Mouse (Mus musculus) embryonic facial prominence, embryonic 11.5 days (tissue): Measurements from ENCODE around the gene Olfr1395. TPM values are rescaled to one million over a fixed set of nuclear protein-coding genes. Genes with fewer than 3 reads are reported as not detected.
A peak's percentile ranks its signal among the peaks of the same experiment; 100 is the strongest.
"Not testable (repeated sequence)": the region's sequence is repeated elsewhere in the genome, so short reads cannot be mapped to it uniquely, and the experiment has no call there.

Experiments
- ATAC-seq: fragments of 200-750 bp; cut with Nextera tagmentation; replicated peaks from 2 replicates; pipeline ENCODE4 v1.8.0; 2017; ENCODE audit warnings: low read depth; ENCODE audit not compliant: insufficient number of reproducible peaks, low FRiP score, low TSS enrichment
- DNase-seq: peaks from one replicate; pipeline ENCODE4 v3.0.0-alpha.2; 2015; ENCODE audit warnings: low spot score
- H3K27ac ChIP-seq: fragments of 300-500 bp; sonication (generic); replicated peaks from 2 replicates; pipeline ENCODE4 v1.5.1; 2014; ENCODE audit warnings: mild to moderate bottlenecking, low read depth, low read length, control low read depth
- H3K27me3 ChIP-seq: fragments of 300-500 bp; sonication (generic); 2 replicates; pipeline ENCODE4 v1.6.1; 2014; ENCODE audit warnings: mild to moderate bottlenecking, low read length, moderate library complexity, mixed read lengths; ENCODE audit not compliant: control insufficient read depth, insufficient read depth
- H3K36me3 ChIP-seq: fragments of 300-500 bp; sonication (generic); replicated peaks from 2 replicates; pipeline ENCODE4 v1.6.1; 2014; ENCODE audit warnings: low read depth, mild to moderate bottlenecking, low read length, moderate library complexity, mixed read lengths; ENCODE audit not compliant: control insufficient read depth, insufficient read depth
- H3K4me1 ChIP-seq: fragments of 300-500 bp; sonication (generic); 2 replicates; pipeline ENCODE4 v1.6.1; 2014; ENCODE audit warnings: low read length, mixed read lengths; ENCODE audit not compliant: control insufficient read depth, insufficient read depth
- H3K4me2 ChIP-seq: fragments of 300-500 bp; sonication (generic); 2 replicates; pipeline ENCODE4 v1.6.1; 2014; ENCODE audit warnings: low read depth, mild to moderate bottlenecking, control low read depth, low read length, moderate library complexity
- H3K4me3 ChIP-seq: fragments of 300-500 bp; sonication (generic); 2 replicates; pipeline ENCODE4 v1.5.1; 2014; ENCODE audit warnings: low read depth, low read length, control low read depth
- H3K9ac ChIP-seq: fragments of 300-500 bp; sonication (generic); replicated peaks from 2 replicates; pipeline ENCODE4 v1.6.1; 2014; ENCODE audit warnings: mild to moderate bottlenecking, control low read depth, low read length
- H3K9me3 ChIP-seq: fragments of 300-500 bp; sonication (generic); replicated peaks from 2 replicates; pipeline ENCODE4 v1.6.1; 2016; ENCODE audit warnings: mild to moderate bottlenecking, low read length, inconsistent platforms, mixed read lengths; ENCODE audit not compliant: control insufficient read depth
- WGBS: fragments of 180-500 bp; shearing (Covaris S2); extraction: QIAGEN DNeasy Blood & Tissue Kit; methylation state at CpG from one replicate; pipeline ENCODE4 v1.1.7; 2014; 5-methylcytosine and 5-hydroxymethylcytosine counted together
- polyA plus RNA-seq: library from polyadenylated mRNA; unstranded; fragments of >200 nt; fragmentation: Nextera tagmentation; extraction: Ambion mirVana; gene quantifications from 2 replicates; pipeline ENCODE4 v1.2.1, GENCODE M21; 2014

The Olfr1395 gene
- polyA plus RNA-seq, 1 experiment from 2014 or later = not detected

- Histone ChIP-seq H3K4me3 (no peak within 1 kb of the TSS), H3K9ac (no peak within 1 kb of the TSS), H3K9me3 (no peaks in the 10 kb centered on the region), H3K36me3 (no peaks in the 10 kb centered on the region), H3K27ac (no peak within 1 kb of the TSS), H3K4me2 (no peak within 1 kb of the TSS), H3K27me3 (no peaks in the 10 kb centered on the region), H3K4me1 (no peaks in the 10 kb centered on the region)
- DNase-seq (no peak), ATAC-seq (no peak)
- 74% methylated on average over 1 of the region's 1 CpGs for WGBS
These were observed 12.0 kb downstream of the Olfr1395 start, which contains the start of gene Olfr1394 for GRCm38 (mm10) chr11:49154077-49154476. TSS of gene Olfr1394 (plus strand) at chr11:49154377.

DNA sequence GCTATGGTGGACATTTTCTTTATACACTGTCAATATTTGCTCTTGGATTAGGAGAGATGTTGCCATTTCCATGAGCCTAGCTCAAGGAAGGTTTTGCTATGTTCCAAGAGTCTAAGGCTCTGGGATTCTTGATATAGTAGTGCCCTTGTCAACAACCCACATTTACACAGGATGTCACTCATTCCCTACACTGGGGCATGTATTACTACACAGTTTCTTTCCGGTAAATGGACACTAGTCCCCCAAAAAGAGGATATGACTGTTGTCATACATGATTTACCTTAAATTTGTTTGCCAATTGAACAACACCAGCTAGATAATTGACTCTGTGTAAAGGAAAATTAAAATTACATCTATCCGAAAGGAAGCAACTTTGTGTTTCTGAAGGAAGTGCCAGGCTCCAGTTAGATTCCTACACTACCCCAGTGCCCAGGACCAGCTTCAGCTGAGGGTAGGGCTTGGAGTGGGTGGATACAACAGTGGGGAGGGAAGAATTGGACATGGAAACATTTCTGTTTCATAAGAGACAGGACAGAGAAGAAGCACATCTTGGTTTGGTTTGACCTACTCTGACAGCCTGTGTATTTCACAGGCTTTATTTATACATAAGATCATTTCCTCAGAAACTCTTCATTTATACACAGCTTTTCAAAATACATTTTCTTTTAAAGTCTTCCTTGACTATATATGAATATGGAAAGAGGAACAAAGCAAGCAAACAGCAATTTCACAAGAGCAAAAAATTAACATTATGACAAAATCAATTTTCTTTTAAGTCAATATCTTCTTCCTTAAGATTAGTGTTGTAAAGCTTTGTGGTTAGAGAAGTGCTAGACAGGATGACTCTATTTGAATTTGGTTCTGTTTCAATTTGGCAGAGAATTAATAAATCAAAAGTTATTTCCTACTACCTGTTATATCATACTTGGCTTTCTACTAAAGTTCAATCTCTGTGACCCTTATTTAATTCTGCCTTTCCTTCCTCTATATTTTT lies 15.0 kb downstream of the Olfr1395 start:
- 87% methylated on average over 2 of the region's 2 CpGs for WGBS
- Histone ChIP-seq H3K4me2 (no peak overlapping the region), H3K27me3 (no peaks in the 10 kb centered on the region), H3K27ac (no peak overlapping the region), H3K9me3 (no peaks in the 10 kb centered on the region), H3K4me1 (no peaks in the 10 kb centered on the region), H3K36me3 (no peaks in the 10 kb centered on the region), H3K4me3 (no peak overlapping the region), H3K9ac (no peak overlapping the region)
- ATAC-seq = no peak
- DNase-seq = no peak

GRCm38 (mm10) chr11:49168839-49169611 lies 27.0 kb downstream of the Olfr1395 start:
- WGBS = 7% methylated on average over 50 of the region's 50 CpGs
- peak; percentile 54 for DNase-seq
- peak overlapping the region; percentile 27 for H3K4me3 ChIP-seq
- H3K9me3 ChIP-seq = no peaks in the 10 kb centered on the region
- peak; percentile 65 for ATAC-seq
- H3K9ac ChIP-seq = peak overlapping the region; percentile 46
- H3K4me1 ChIP-seq = no peaks in the 10 kb centered on the region
- H3K27me3 ChIP-seq = peaks cover 4% of the 10 kb centered on the region; the same call in 1 of the 2 replicates
- H3K36me3 ChIP-seq = no peaks in the 10 kb centered on the region
- no peak overlapping the region for H3K27ac ChIP-seq
- peak overlapping the region; percentile 67 for H3K4me2 ChIP-seq

DNA sequence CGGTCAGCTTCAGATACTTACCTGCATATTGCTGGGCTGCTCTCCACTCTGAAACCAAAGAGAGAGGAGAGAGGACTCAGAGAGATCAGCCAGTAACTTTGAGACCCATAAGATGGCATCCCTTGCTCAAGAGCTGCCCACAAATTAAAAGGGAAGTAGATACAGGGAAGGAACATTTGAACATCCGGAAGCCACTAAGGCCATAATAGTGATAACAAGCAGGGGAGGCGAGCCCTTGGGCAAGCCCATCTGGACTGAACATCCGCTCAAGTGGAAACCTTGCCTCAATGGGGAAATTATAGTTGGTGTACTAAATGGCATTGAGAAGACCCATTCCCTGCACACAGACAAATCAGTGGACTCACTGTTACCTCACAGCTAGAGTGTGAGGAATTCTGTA lies 28.5 kb downstream of the Olfr1395 start:
- 89% methylated on average over 4 of the region's 4 CpGs for WGBS

GRCm38 (mm10) chr11:49175345-49175744 lies 33.3 kb downstream of the Olfr1395 start:
- ATAC-seq (no peak), DNase-seq (no peak)
- Histone ChIP-seq H3K4me3 (no peak overlapping the region), H3K9me3 (no peaks in the 10 kb centered on the region), H3K4me1 (no peaks in the 10 kb centered on the region), H3K27ac (no peak overlapping the region), H3K9ac (no peak overlapping the region), H3K36me3 (no peaks in the 10 kb centered on the region), H3K4me2 (no peak overlapping the region), H3K27me3 (no peaks in the 10 kb centered on the region; the same call in 1 of the 2 replicates)
- 85% methylated on average over 8 of the region's 8 CpGs for WGBS

More for the DNA sequence above, 28.5 kb downstream of the Olfr1395 start:
- Histone ChIP-seq H3K4me1 (no peaks in the 10 kb centered on the region), H3K36me3 (no peaks in the 10 kb centered on the region), H3K9ac (no peak overlapping the region), H3K4me2 (no peak overlapping the region), H3K4me3 (no peak overlapping the region), H3K27me3 (peaks cover 4% of the 10 kb centered on the region; the same call in 1 of the 2 replicates), H3K27ac (no peak overlapping the region), H3K9me3 (no peaks in the 10 kb centered on the region)
- ATAC-seq = no peak
- no peak for DNase-seq

- DNase-seq, H3K27me3 ChIP-seq, H3K4me1 ChIP-seq, H3K9me3 ChIP-seq, H3K9ac ChIP-seq, H3K27ac ChIP-seq, H3K36me3 ChIP-seq, H3K4me2 ChIP-seq, H3K4me3 ChIP-seq, ATAC-seq: not testable (repeated sequence)
- WGBS = 84% methylated on average over 4 of the region's 4 CpGs
These were observed 34.1 kb downstream of the Olfr1395 start for GRCm38 (mm10) chr11:49176047-49176779.

- ATAC-seq (no peak), DNase-seq (no peak)
- H3K36me3 ChIP-seq = no peaks in the 10 kb centered on the region
- no peak overlapping the region for H3K9ac ChIP-seq
- H3K4me3 ChIP-seq = no peak overlapping the region
- H3K9me3 ChIP-seq = no peaks in the 10 kb centered on the region
- H3K27ac ChIP-seq = no peak overlapping the region
- no peaks in the 10 kb centered on the region for H3K27me3 ChIP-seq
- no peak overlapping the region for H3K4me2 ChIP-seq
- no peaks in the 10 kb centered on the region for H3K4me1 ChIP-seq
- WGBS = 73% methylated on average over 1 of the region's 1 CpGs
These were observed 41.1 kb downstream of the Olfr1395 start for GRCm38 (mm10) chr11:49183172-49183571.
